Comparison of ENCODE assay signal across 8 mouse cellular contexts in the genomic region with DNA sequence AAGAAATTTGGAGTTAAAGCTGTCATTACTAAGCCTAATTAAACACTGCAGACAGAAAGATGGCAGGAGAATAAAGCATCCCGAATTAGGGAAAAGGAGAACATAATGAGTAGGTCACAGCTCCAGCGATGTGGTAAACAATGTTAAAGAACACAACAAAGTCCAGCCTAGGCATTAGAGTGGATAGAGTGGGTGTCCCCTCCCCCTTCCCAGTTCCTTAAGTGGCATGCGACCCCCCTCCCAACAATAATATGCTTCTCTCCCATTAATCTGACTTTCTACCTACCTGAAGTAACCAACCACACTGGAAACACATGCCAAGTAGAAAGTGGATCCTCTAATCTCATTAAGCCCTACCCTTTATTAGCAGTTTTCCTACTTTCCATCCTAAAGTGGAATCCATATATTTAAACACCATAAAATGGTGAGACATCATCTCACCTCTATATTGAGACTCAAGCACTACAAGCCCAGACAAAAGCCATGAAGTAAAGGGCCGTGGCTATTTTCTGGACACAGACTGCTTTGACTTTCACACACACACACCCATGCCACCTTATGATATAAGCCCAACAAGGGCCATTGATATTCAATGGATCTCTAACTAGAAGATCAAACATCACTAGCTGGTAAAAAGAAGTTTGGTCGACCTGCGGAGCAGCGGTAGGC. TPM values are rescaled to one million over a fixed set of nuclear protein-coding genes. Genes with fewer than 3 reads are reported as not detected.
DNase-seq lines count a peak whose midpoint lies in the region; ATAC-seq and TF ChIP-seq lines count a peak whose summit lies in the region.

No protein-coding gene starts in this region.

- no peaks in the 10 kb centered on the region for H3K36me3 ChIP-seq in embryonic facial prominence, embryonic 11.5 days (replicated peaks; ENCODE audit: control insufficient read depth, insufficient read depth, low read depth, low read length)
- H3K36me3 ChIP-seq in hindbrain, postnatal 0 days (ENCODE audit: insufficient read depth, low read length): no peaks in the 10 kb centered on the region
- H3K36me3 ChIP-seq in neural tube, embryonic 12.5 days: no peaks in the 10 kb centered on the region

- DNase-seq in left cerebral cortex, adult 2 months (ENCODE audit: extremely low spot score in 1 of 2, low spot score in 2 of 2): no peak
- no peak for DNase-seq in left cerebral cortex, postnatal 10 days (ENCODE audit: extremely low spot score in 1 of 2, low spot score in 2 of 2)
- no peak for DNase-seq in embryonic facial prominence, embryonic 11.5 days (ENCODE audit: low spot score)
- DNase-seq in hindbrain, postnatal 0 days (ENCODE audit: low spot score): no peak
- no peak for DNase-seq in left cerebral cortex, adult 11 months (ENCODE audit: low spot score)
- no peak for DNase-seq in ovary, postnatal 14 days (ENCODE audit: low spot score)
- no peak for DNase-seq in right cerebral cortex, postnatal 14 days

- TF ChIP-seq CTCF in left cerebral cortex, adult 2 months (IDR thresholded peaks at IDR 0.05): no peak
- no peak for TF ChIP-seq CTCF in hindbrain, postnatal 0 days (IDR thresholded peaks at IDR 0.05; ENCODE audit: low read depth)

- WGBS in embryonic facial prominence, embryonic 11.5 days: 5% methylated on average over 7 of the region's 7 CpGs
- WGBS in hindbrain, postnatal 0 days: under 1% methylated on average over 7 of the region's 7 CpGs
- 6% methylated on average over 7 of the region's 7 CpGs for WGBS in neural tube, embryonic 12.5 days

- H3K9ac ChIP-seq in embryonic facial prominence, embryonic 11.5 days (replicated peaks; ENCODE audit: low read length): peak overlapping the region; percentile 92
- peak overlapping the region; percentile 99 for H3K9ac ChIP-seq in hindbrain, postnatal 0 days (replicated peaks; ENCODE audit: low read length)
- peak overlapping the region; percentile 92 for H3K9ac ChIP-seq in neural tube, embryonic 12.5 days

- no peak for ATAC-seq in embryonic facial prominence, embryonic 11.5 days (replicated peaks; ENCODE audit: insufficient number of reproducible peaks, low FRiP score, low TSS enrichment, low read depth)
- no peak for ATAC-seq in hindbrain, postnatal 0 days
- no peak for ATAC-seq in neural tube, embryonic 12.5 days (ENCODE audit: low FRiP score, low read depth)

- H3K27ac ChIP-seq in left cerebral cortex, adult 2 months: peak overlapping the region; percentile 100
- peak overlapping the region; percentile 99 for H3K27ac ChIP-seq in embryonic facial prominence, embryonic 11.5 days (replicated peaks; ENCODE audit: low read depth, low read length)
- peak overlapping the region; percentile 100 for H3K27ac ChIP-seq in hindbrain, postnatal 0 days
- peak overlapping the region; percentile 100; the same call in 1 of the 2 replicates for H3K27ac ChIP-seq in neural tube, embryonic 12.5 days

- intact Hi-C loops in left cerebral cortex, adult 2 months (cut with DNase I): loop anchor here (5.0 to 10.0 kb wide), 2 partner anchors 36 to 619 kb away; no protein-coding TSS in a partner anchor
- intact Hi-C loops in left cerebral cortex, postnatal 10 days (cut with DNase I): loop anchor here (5.0 kb wide), 1 partner anchor 36 kb away; no protein-coding TSS in a partner anchor

- peak overlapping the region; percentile 70 for H3K4me2 ChIP-seq in embryonic facial prominence, embryonic 11.5 days (ENCODE audit: low read depth, low read length)
- H3K4me2 ChIP-seq in hindbrain, postnatal 0 days (ENCODE audit: low read depth, low read length): peak overlapping the region; percentile 83
- H3K4me2 ChIP-seq in neural tube, embryonic 12.5 days (replicated peaks): peak overlapping the region; percentile 65

- H3K4me1 ChIP-seq in embryonic facial prominence, embryonic 11.5 days (ENCODE audit: control insufficient read depth, insufficient read depth, low read length): no peaks in the 10 kb centered on the region
- 0 out of 2 replicates have a peak, but pooled peaks cover 6% of the 10 kb centered on the region for H3K4me1 ChIP-seq in hindbrain, postnatal 0 days (ENCODE audit: insufficient read depth, low read length)
- H3K4me1 ChIP-seq in neural tube, embryonic 12.5 days: peaks cover 11% of the 10 kb centered on the region

- no peaks in the 10 kb centered on the region for H3K9me3 ChIP-seq in embryonic facial prominence, embryonic 11.5 days (replicated peaks; ENCODE audit: control insufficient read depth, low read length)
- H3K9me3 ChIP-seq in hindbrain, postnatal 0 days (ENCODE audit: low read length): no peaks in the 10 kb centered on the region
- H3K9me3 ChIP-seq in neural tube, embryonic 12.5 days: no peaks in the 10 kb centered on the region

- no peaks in the 10 kb centered on the region for H3K27me3 ChIP-seq in embryonic facial prominence, embryonic 11.5 days (ENCODE audit: control insufficient read depth, insufficient read depth, low read length)
- no peaks in the 10 kb centered on the region for H3K27me3 ChIP-seq in hindbrain, postnatal 0 days (ENCODE audit: insufficient read depth, low read length)
- no peaks in the 10 kb centered on the region for H3K27me3 ChIP-seq in neural tube, embryonic 12.5 days (replicated peaks)

- H3K4me3 ChIP-seq in left cerebral cortex, adult 2 months: peak overlapping the region; percentile 96
- H3K4me3 ChIP-seq in embryonic facial prominence, embryonic 11.5 days (ENCODE audit: low read depth, low read length): peak overlapping the region; percentile 79
- H3K4me3 ChIP-seq in hindbrain, postnatal 0 days (ENCODE audit: low read length): peak overlapping the region; percentile 99
- H3K4me3 ChIP-seq in neural tube, embryonic 12.5 days: peak overlapping the region; percentile 87

RNA-seq across cellular contexts. Expression of a gene that starts 1.5 kb away (rescaled TPM):
- 100 to 1,000 TPM; 101 to 126 TPM for total RNA-seq in left cerebral cortex, adult 2 months (2021)
- total RNA-seq in left cerebral cortex, postnatal 10 days (2021): 10 to 100 TPM; 62.3 to 63.4 TPM
- polyA plus RNA-seq in embryonic facial prominence, embryonic 11.5 days (2014; fragmentation: Nextera tagmentation; extraction: Ambion mirVana): 5.5 and 5.8 TPM in 2 replicates
- 21.0 and 23.4 TPM in 2 replicates for total RNA-seq in hindbrain, postnatal 0 days (2014; rRNA removed)
- polyA plus RNA-seq in hindbrain, postnatal 0 days (2015; fragmentation: Nextera tagmentation; extraction: Ambion mirVana): 7.4 and 7.8 TPM in 2 replicates
- polyA plus RNA-seq in neural tube, embryonic 12.5 days (2016; fragmentation: Nextera tagmentation; extraction: Ambion mirVana): 9.4 and 9.9 TPM in 2 replicates
